Mouse (Mus musculus): ENCODE measurements around the gene Dhfr.

- TF ChIP-seq POLR2A (IDR thresholded peaks at IDR 0.05; ENCODE audit: extremely low read depth, insufficient read depth, low read length) (no peak), CTCF (IDR thresholded peaks at IDR 0.05; ENCODE audit: low read depth, low read length) (no peak)
Measured at GRCm38 (mm10) chr13:92403496-92403895, 49.0 kb downstream of the Dhfr start.
